Mouse (Mus musculus) CH12.LX (cell line): ENCODE data around the gene Tsnax. TPM values are rescaled to one million over a fixed set of nuclear protein-coding genes. Genes with fewer than 3 reads are reported as not detected.

Experiments
- DNase-seq: peaks from one replicate; pipeline ENCODE4 v3.0.0-alpha.2; 2013; ENCODE audit errors: extremely low read depth
- H3K27ac ChIP-seq: 2 replicates; pipeline ENCODE4 v1.5.1; 2012; ENCODE audit warnings: low read depth, mild to moderate bottlenecking, control low read depth, moderate library complexity; ENCODE audit not compliant: insufficient read depth
- H3K27me3 ChIP-seq: replicated peaks from 2 replicates; pipeline ENCODE3; 2012; ENCODE audit warnings: inconsistent platforms
- H3K36me3 ChIP-seq, 2 experiments: replicated peaks in 1 of 2; 2 replicates each; pipeline versions ENCODE3 to v1.6.1; 2012; ENCODE audit warnings: inconsistent platforms in 1 of 2, low read length in 1 of 2, mild to moderate bottlenecking in 1 of 2, mixed read lengths in 1 of 2, moderate library complexity in 1 of 2; ENCODE audit not compliant: control insufficient read depth in 1 of 2, insufficient read depth in 1 of 2
- H3K4me1 ChIP-seq, 2 experiments: 2 replicates each; pipeline ENCODE4 v1.6.1; 2012; ENCODE audit warnings: inconsistent platforms in 1 of 2, moderate library complexity in 1 of 2; ENCODE audit not compliant: insufficient read depth in 2 of 2, control insufficient read depth in 1 of 2
- H3K4me2 ChIP-seq: 2 replicates; pipeline ENCODE4 v1.6.1; 2012; ENCODE audit warnings: low read depth, mild to moderate bottlenecking, control low read depth; ENCODE audit not compliant: poor library complexity, insufficient read depth, severe bottlenecking
- H3K4me3 ChIP-seq, 3 experiments: fragments of 150-350 bp in 1 of 3; sonication (generic) in 1 of 3; replicated peaks in 1 of 3; 2 replicates each; pipeline versions ENCODE3 to v1.5.1; 2011 to 2012; ENCODE audit warnings: low read depth in 2 of 3, low read length in 2 of 3, mild to moderate bottlenecking in 2 of 3, moderate library complexity in 2 of 3, control low read depth in 1 of 3, improper control_type of control experiment in 1 of 3, inconsistent platforms in 1 of 3, mixed read lengths in 1 of 3; ENCODE audit not compliant: poor library complexity in 1 of 3
- H3K79me2 ChIP-seq: replicated peaks from 2 replicates; pipeline ENCODE4 v1.6.1; 2012; ENCODE audit warnings: mild to moderate bottlenecking, moderate library complexity; ENCODE audit not compliant: control insufficient read depth, poor library complexity, insufficient read depth, severe bottlenecking; ENCODE audit errors: extremely low read depth
- H3K9ac ChIP-seq: 2 replicates; pipeline ENCODE4 v1.6.1; 2012; ENCODE audit warnings: low read depth, mild to moderate bottlenecking, control low read depth, moderate library complexity; ENCODE audit not compliant: insufficient read depth
- H3K9me3 ChIP-seq: replicated peaks from 2 replicates; pipeline ENCODE3; 2012; ENCODE audit warnings: low read length, inconsistent platforms, mixed read lengths
- BHLHE40 ChIP-seq: IDR thresholded peaks from 2 replicates; pipeline ENCODE4 v1.6.1; 2011; ENCODE audit warnings: mild to moderate bottlenecking, low read depth, low read length, improper control_type of control experiment
- CHD1 ChIP-seq: IDR thresholded peaks from 2 replicates; pipeline ENCODE4 v1.6.1; 2012; ENCODE audit warnings: low read depth, low read length, improper control_type of control experiment, inconsistent platforms
- CTCF ChIP-seq, 2 experiments: IDR thresholded peaks in 1 of 2; conservative IDR thresholded peaks in 1 of 2; 2 replicates each; pipeline ENCODE4 v1.5.1; 2011 to 2012; ENCODE audit warnings: low read depth in 2 of 2, low read length in 2 of 2, improper control_type of control experiment in 1 of 2, inconsistent platforms in 1 of 2, mild to moderate bottlenecking in 1 of 2, moderate library complexity in 1 of 2
- E2F4 ChIP-seq: IDR thresholded peaks from 2 replicates; pipeline ENCODE4 v1.6.1; 2011; ENCODE audit warnings: low read depth, low read length, improper control_type of control experiment; ENCODE audit not compliant: insufficient replicate concordance
- ETS1 ChIP-seq: conservative IDR thresholded peaks from 2 replicates; pipeline ENCODE4 v1.6.1; 2012; ENCODE audit warnings: low read depth, mild to moderate bottlenecking, inconsistent platforms, low read length, improper control_type of control experiment, moderate library complexity
- KAT2A ChIP-seq: IDR thresholded peaks from 2 replicates; pipeline ENCODE4 v1.6.1; 2012; ENCODE audit warnings: low read length, improper control_type of control experiment, inconsistent platforms; ENCODE audit not compliant: insufficient replicate concordance
- MAFK ChIP-seq: IDR thresholded peaks from 2 replicates; pipeline ENCODE4 v1.6.1; 2011; ENCODE audit warnings: low read length, improper control_type of control experiment; ENCODE audit not compliant: insufficient replicate concordance
- MAX ChIP-seq: IDR thresholded peaks from 2 replicates; pipeline ENCODE4 v1.6.1; 2011; ENCODE audit warnings: low read length, improper control_type of control experiment
- MEF2A ChIP-seq: IDR thresholded peaks from 2 replicates; pipeline ENCODE4 v1.6.1; 2014; ENCODE audit warnings: low read depth, mild to moderate bottlenecking, inconsistent platforms, low read length, improper control_type of control experiment, borderline replicate concordance
- MXI1 ChIP-seq: IDR thresholded peaks from 2 replicates; pipeline ENCODE4 v1.6.1; 2011; ENCODE audit warnings: mild to moderate bottlenecking, low read depth, low read length, improper control_type of control experiment
- NELFE ChIP-seq: IDR thresholded peaks from 2 replicates; pipeline ENCODE4 v1.6.1; 2011; ENCODE audit warnings: low read depth, low read length, improper control_type of control experiment
- POLR2AphosphoS2 ChIP-seq: IDR thresholded peaks from 2 replicates; pipeline ENCODE4 v1.6.1; 2011; ENCODE audit warnings: low read depth, low read length, improper control_type of control experiment
- RAD21 ChIP-seq: IDR thresholded peaks from 2 replicates; pipeline ENCODE4 v1.6.1; 2011; ENCODE audit warnings: low read depth, mild to moderate bottlenecking, low read length, improper control_type of control experiment, moderate library complexity
- TCF12 ChIP-seq: IDR thresholded peaks from 2 replicates; pipeline ENCODE4 v1.6.1; 2014; ENCODE audit warnings: low read depth, mild to moderate bottlenecking, inconsistent platforms, low read length, improper control_type of control experiment
- ZC3H11A ChIP-seq: IDR thresholded peaks from 2 replicates; pipeline ENCODE4 v1.6.1; 2012; ENCODE audit warnings: low read depth, mild to moderate bottlenecking, inconsistent platforms, low read length, improper control_type of control experiment
- dilution Hi-C: fragments of 300-500 bp; cut with MboI; formaldehyde crosslinking; loops from 2 replicates; pipeline ENCODE4 v1.14.3; 2020; ENCODE audit warnings: low sequenced_read_pairs; ENCODE audit not compliant: extremely low pct_unique_long_range_greater_than_20kb, extremely low pct_ligation_motif_present
- in situ Hi-C: fragments of 300-500 bp; cut with MboI; formaldehyde crosslinking; loops from 3 replicates; pipeline ENCODE4 v1.14.3; 2019; ENCODE audit warnings: low sequenced_read_pairs, low pct_ligation_motif_present, low pct_unique_long_range_greater_than_20kb, mixed read lengths
- polyA plus RNA-seq: library from polyadenylated mRNA; unstranded; fragments of >175 nt; gene quantifications from 2 replicates; pipeline ENCODE4 v1.2.1, GENCODE M21; 2012; ENCODE audit warnings: low read depth; ENCODE audit not compliant: insufficient read length
- total RNA-seq, 2 experiments: library from RNA; depleted of rRNA; stranded (reverse); fragments of 300-350 nt in 1 of 2; fragments of >200 nt in 1 of 2; gene quantifications; 2 replicates each; pipeline ENCODE4 v1.2.3; 2012 to 2014

The Tsnax gene
- total and polyA plus RNA-seq, 3 experiments: 48.0 to 75.0 (median 62.9) TPM

DNA sequence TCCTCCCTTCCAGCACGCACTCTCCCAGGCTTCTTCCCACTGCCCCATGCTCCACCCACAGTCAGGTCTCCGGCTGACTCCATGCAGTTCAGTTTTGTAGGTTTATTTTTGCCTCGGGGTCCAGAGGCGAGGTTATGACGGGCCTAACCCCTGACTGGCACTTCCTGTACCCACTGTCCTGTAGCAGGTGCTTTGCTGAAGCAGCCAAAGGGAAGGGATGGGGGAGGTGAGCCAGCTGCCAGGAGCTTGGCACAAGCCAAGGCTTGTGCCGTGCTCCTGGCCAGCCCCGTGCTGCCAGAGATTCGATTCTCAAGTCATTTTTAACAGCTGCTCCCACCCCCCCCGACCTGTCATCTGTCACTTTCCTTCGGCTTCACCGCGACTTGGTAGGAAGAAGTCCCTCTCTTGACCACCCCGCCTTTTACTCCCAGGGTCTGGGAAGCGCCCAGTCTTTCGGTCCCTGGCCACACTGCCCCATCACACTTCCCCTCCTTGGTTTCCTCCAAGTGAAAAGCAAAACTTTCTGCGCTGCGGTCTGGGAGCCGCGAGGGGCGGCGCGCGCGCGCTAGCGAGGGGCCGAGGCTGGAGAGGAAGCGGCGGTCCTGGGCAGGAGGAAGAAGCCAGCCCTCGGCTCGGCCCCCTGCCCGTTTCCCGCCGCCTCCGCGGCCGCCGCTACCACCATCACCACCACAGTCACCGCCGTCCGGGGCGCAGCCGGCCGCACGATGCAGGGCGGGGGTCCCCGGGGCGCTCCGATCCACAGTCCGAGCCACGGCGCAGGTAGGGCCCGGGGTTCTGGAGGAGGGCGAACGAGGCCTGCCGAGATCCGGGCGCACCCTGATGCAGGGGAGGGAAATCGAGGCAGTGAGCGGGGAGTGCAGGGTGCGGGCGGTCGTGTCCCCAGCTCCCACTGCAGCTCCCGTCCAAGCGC, 41.0 kb downstream of the Tsnax start, which contains the start of gene Disc1:
TSS of gene Disc1 (plus strand) at position 691 of the 931 bp plus-strand sequence.
- Histone ChIP-seq H3K4me3 (no peak within 1 kb of the TSS), H3K4me2 (no peak within 1 kb of the TSS), H3K27me3 (peaks cover 22% of the 10 kb centered on the region), H3K4me1 (no peaks in the 10 kb centered on the region; a peak in 1 of 4 replicates), H3K36me3 (no peaks in the 10 kb centered on the region), H3K9ac (no peak within 1 kb of the TSS), H3K27ac (no peak within 1 kb of the TSS), H3K9me3 (peaks cover 12% of the 10 kb centered on the region), H3K79me2 (no peaks in the 10 kb centered on the region)
- DNase-seq: no peak
- dilution Hi-C loops: no loop called here
- in situ Hi-C loops: loop anchor here (25.0 kb wide), 1 partner anchor 109 kb away; no protein-coding TSS in a partner anchor
- no peak for TF ChIP-seq RAD21
- TF ChIP-seq, all 38 proteins: peak for 0

DNA sequence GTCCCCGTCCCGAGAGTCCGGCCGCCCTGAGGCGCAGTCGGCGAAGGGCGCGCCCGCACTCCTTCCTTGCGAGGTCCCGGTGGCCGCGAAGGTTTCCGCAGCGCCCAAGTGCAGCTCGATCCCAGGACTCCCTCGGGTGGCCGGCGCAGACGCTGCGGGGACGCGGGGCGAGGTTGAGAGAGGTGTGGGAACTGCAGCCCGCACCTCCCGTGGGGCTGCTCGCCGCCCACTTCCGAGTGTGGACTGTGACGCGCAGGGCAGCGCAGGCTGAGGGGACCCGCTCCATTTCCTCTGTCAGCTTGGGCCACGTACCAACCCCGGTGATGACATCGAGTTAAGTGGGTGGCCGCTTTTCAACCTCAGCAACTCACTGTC, 41.6 kb downstream of the Tsnax start:
- Histone ChIP-seq H3K4me1 (no peaks in the 10 kb centered on the region; a peak in 1 of 4 replicates), H3K27ac (no peak overlapping the region), H3K4me2 (no peak overlapping the region), H3K27me3 (peaks cover 22% of the 10 kb centered on the region), H3K36me3 (no peaks in the 10 kb centered on the region), H3K9me3 (peaks cover 12% of the 10 kb centered on the region), H3K4me3 (no peak overlapping the region), H3K79me2 (no peaks in the 10 kb centered on the region), H3K9ac (no peak overlapping the region)
- dilution Hi-C loops (no loop called here), in situ Hi-C loops (loop anchor here (25.0 kb wide), 1 partner anchor 108 kb away; no protein-coding TSS in a partner anchor)
- no peak for DNase-seq
- TF ChIP-seq E2F4: no peak
- TF ChIP-seq MAX: no peak
- no peak for TF ChIP-seq NELFE
- no peak for TF ChIP-seq BHLHE40
- no peak for TF ChIP-seq ETS1
- no peak for TF ChIP-seq KAT2A
- no peak for TF ChIP-seq CHD1
- no peak for TF ChIP-seq POLR2AphosphoS2
- no peak for TF ChIP-seq MEF2A
- no peak for TF ChIP-seq MAFK
- TF ChIP-seq MXI1: no peak
- no peak for TF ChIP-seq TCF12
- no peak for TF ChIP-seq CTCF (conservative IDR thresholded peaks at IDR 0.05 in 1 of 2, IDR thresholded peaks at IDR 0.05 in 1 of 2; ENCODE audit: low read depth in 2 of 2, low read length in 2 of 2)
- TF ChIP-seq ZC3H11A: no peak
